Mouse (Mus musculus): ENCODE data around the gene Gm11239. TPM values are rescaled to one million over a fixed set of nuclear protein-coding genes. Genes with fewer than 3 reads are reported as not detected.
"Not testable (repeated sequence)": the region's sequence is repeated elsewhere in the genome, so short reads cannot be mapped to it uniquely, and the experiment has no call there.

Gm11239 gene
- total RNA-seq (2017): not detected in 2 replicates

GRCm38 (mm10) chr4:73668054-73668453 lies at the start of gene Gm11239:
TSS of gene Gm11239 (plus strand) at chr4:73668354.
- ATAC-seq (replicated peaks; ENCODE audit: low read depth, poor library complexity, severe bottlenecking): not testable (repeated sequence)

DNA sequence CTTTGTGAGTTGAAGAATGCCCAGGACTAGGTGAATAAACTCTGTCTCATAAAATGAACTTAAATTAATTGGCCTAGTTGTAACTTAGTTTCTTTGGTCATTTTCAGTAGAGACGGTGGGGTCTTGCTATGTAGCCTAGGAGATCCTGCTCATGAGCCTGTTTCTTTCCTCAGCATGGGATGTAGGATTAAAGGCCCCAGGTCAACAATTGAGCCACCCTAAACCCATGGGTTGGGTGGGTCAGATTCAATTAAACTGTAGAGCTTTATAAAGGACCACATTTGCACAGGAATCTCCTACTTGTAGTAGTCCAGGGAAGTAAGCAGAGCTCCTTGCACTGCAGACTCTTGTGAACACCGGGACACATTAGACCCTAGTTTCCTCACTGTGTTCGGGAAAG lies 45.5 kb upstream of the Gm11239 start, which contains the start of gene Gm11237:
TSS of gene Gm11237 (plus strand) at position 301 of the 400 bp plus-strand sequence.
- ATAC-seq (replicated peaks; ENCODE audit: low read depth, poor library complexity, severe bottlenecking): not testable (repeated sequence)

GRCm38 (mm10) chr4:73637821-73638220 lies 30.3 kb upstream of the Gm11239 start, which contains the start of gene Gm11236:
TSS of gene Gm11236 (plus strand) at chr4:73638121.
- ATAC-seq (replicated peaks; ENCODE audit: low read depth, poor library complexity, severe bottlenecking): not testable (repeated sequence)

- not testable (repeated sequence) for ATAC-seq (replicated peaks; ENCODE audit: low read depth, poor library complexity, severe bottlenecking)
These were observed 6.3 kb upstream of the Gm11239 start for GRCm38 (mm10) chr4:73661864-73662263.

DNA sequence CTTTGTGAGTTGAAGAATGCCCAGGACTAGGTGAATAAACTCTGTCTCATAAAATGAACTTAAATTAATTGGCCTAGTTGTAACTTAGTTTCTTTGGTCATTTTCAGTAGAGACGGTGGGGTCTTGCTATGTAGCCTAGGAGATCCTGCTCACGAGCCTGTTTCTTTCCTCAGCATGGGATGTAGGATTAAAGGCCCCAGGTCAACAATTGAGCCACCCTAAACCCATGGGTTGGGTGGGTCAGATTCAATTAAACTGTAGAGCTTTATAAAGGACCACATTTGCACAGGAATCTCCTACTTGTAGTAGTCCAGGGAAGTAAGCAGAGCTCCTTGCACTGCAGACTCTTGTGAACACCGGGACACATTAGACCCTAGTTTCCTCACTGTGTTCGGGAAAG lies 15.1 kb downstream of the Gm11239 start, which contains the start of gene Gm428:
TSS of gene Gm428 (plus strand) at position 301 of the 400 bp plus-strand sequence.
- not testable (repeated sequence) for ATAC-seq (replicated peaks; ENCODE audit: low read depth, poor library complexity, severe bottlenecking)

GRCm38 (mm10) chr4:73718761-73719160 lies 50.6 kb downstream of the Gm11239 start:
- ATAC-seq (replicated peaks; ENCODE audit: low read depth, poor library complexity, severe bottlenecking): no peak

- ATAC-seq (replicated peaks; ENCODE audit: low read depth, poor library complexity, severe bottlenecking): no peak
These were observed 51.7 kb downstream of the Gm11239 start for GRCm38 (mm10) chr4:73719819-73720218.

Other genes starting within 250 kb of the Gm11239 start
- gene Gm11238, start 60.5 kb upstream of the Gm11239 start, total RNA-seq (2017): not detected in 2 replicates
- not detected in 2 replicates for gene Gm11237, start 45.4 kb upstream of the Gm11239 start, total RNA-seq (2017)
- not detected in 2 replicates for gene Gm11236, start 30.2 kb upstream of the Gm11239 start, total RNA-seq (2017)
- not detected in 2 replicates for gene Gm428, start 15.2 kb downstream of the Gm11239 start, total RNA-seq (2017)
- gene Rasef, start 122.6 kb downstream of the Gm11239 start, total RNA-seq (2017): not detected in 2 replicates
- not detected in 2 replicates for gene Gm11758, start 207.9 kb downstream of the Gm11239 start, total RNA-seq (2017)
- not detected in 2 replicates for gene Gm11757, start 222.8 kb downstream of the Gm11239 start, total RNA-seq (2017)
- not detected in 2 replicates for gene Gm13871, start 237.6 kb downstream of the Gm11239 start, total RNA-seq (2017)

Data from common myeloid progenitor, adult 5-6 weeks (primary cell).